Mouse (Mus musculus) liver, embryonic 14.5 days (tissue): Measurements from ENCODE around the gene Coro1b.

Source experiments
- CTCF ChIP-seq: IDR thresholded peaks from 2 replicates; pipeline ENCODE4 v1.5.1; 2016; ENCODE audit warnings: antibody characterized with exemption, low read depth, control low read depth
- EP300 ChIP-seq: IDR thresholded peaks from 2 replicates; pipeline ENCODE4 v1.6.1; 2016; ENCODE audit warnings: antibody characterized with exemption, low read depth

- TF ChIP-seq CTCF = no peak
- TF ChIP-seq EP300 = no peak
Observed at GRCm38 (mm10) chr19:4139446-4139845, 9.0 kb upstream of the Coro1b start, which contains the start of gene Gpr152.
